Mouse (Mus musculus) olfactory bulb, adult 2 months (tissue): Measurements from ENCODE around the gene Fkbp10.

Source experiments
- CTCF ChIP-seq: fragments of 200-500 bp; IDR thresholded peaks from 2 replicates; pipeline ENCODE4 v1.5.1; 2012; ENCODE audit warnings: low read depth, mild to moderate bottlenecking, low read length, moderate library complexity; ENCODE audit not compliant: insufficient read depth
- POLR2A ChIP-seq: fragments of 200-500 bp; IDR thresholded peaks from 2 replicates; pipeline ENCODE4 v1.6.1; 2012; ENCODE audit warnings: mild to moderate bottlenecking, low read depth, low read length, moderate library complexity; ENCODE audit not compliant: insufficient read depth

DNA sequence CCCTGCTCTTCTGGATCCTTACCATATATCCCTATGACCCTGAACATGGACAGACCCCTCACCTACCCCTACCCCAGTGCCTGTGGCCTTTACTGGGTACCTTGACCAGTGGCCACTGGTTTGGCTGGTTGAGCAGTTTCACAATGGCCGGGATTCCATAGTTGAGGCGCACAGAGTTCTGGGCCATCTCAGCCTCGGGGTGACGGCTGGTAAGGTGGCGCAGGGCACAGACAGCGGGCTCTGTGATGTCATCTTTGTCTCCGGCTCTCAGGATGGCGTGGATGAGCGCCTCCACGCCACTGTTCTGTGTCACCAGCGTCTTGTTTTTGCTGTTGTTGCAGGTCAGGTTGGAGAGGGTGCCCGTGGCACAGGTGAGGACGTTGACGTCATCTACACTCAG, 37.5 kb upstream of the Fkbp10 start:
- TF ChIP-seq CTCF, result no peak
- no peak for TF ChIP-seq POLR2A
